In the genomic region with DNA sequence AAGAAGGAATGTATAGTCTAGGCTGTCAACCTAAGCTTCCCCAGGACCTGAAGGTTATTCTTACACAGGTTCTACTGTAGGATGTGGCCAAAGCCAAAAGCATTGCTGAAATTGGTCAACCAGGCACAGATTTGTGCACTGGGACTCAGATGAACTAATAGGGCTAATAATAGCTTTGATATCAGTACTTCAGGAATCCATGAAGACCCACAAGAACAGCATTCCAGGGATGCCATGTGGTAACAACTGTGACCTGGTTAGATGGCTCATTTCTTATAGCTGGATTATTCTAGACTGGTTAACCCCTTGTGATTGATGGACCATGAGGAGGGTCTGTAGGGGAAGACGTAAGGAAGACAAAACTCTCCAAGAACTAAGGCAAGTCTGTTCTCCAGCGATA, we compare ENCODE assay signal across 17 mouse cellular contexts.
"Had no signal": no experiment of that assay in that cellular context is flagged by ENCODE, and none has a peak within 500 bp of the region (broad histone marks: within the 10 kb centered on the region; RNA-seq: fewer than 3 reads in every experiment).

No protein-coding gene starts in this region.

- H3K4me2 ChIP-seq: limb, embryonic 13.5 days; neural tube, embryonic 15.5 days had no signal

- H3K9me3 ChIP-seq: limb, embryonic 13.5 days; midbrain, embryonic 10.5 days; neural tube, embryonic 15.5 days had no signal

- H3K36me3 ChIP-seq: limb, embryonic 13.5 days; midbrain, embryonic 10.5 days; neural tube, embryonic 15.5 days had no signal

- H3K4me1 ChIP-seq: limb, embryonic 13.5 days; midbrain, embryonic 10.5 days; neural tube, embryonic 15.5 days had no signal

- DNase-seq: kidney, postnatal 36 days; left cerebral cortex, postnatal 4 days; lung, adult 2 months; lung, postnatal 36 days; midbrain, embryonic 14.5 days; right cerebral cortex, postnatal 4 days; spleen, adult 18-20 months; thymus, adult 18-20 months; thymus, postnatal 36 days had no signal

- H3K27me3 ChIP-seq: limb, embryonic 13.5 days; neural tube, embryonic 15.5 days had no signal

- ATAC-seq: lung, postnatal 0 days had no signal

- H3K9ac ChIP-seq: limb, embryonic 13.5 days; liver, embryonic 14.5 days; neural tube, embryonic 15.5 days had no signal

- H3K27ac ChIP-seq: kidney, postnatal 0 days; layer of hippocampus, adult 2 months; limb, embryonic 13.5 days; liver, embryonic 14.5 days; midbrain, embryonic 10.5 days; neural tube, embryonic 15.5 days had no signal

- H3K4me3 ChIP-seq: layer of hippocampus, adult 2 months; limb, embryonic 13.5 days; midbrain, embryonic 10.5 days; myocyte; neural tube, embryonic 15.5 days had no signal
